1 mouse cellular context compared by ENCODE assay signal in the genomic region with DNA sequence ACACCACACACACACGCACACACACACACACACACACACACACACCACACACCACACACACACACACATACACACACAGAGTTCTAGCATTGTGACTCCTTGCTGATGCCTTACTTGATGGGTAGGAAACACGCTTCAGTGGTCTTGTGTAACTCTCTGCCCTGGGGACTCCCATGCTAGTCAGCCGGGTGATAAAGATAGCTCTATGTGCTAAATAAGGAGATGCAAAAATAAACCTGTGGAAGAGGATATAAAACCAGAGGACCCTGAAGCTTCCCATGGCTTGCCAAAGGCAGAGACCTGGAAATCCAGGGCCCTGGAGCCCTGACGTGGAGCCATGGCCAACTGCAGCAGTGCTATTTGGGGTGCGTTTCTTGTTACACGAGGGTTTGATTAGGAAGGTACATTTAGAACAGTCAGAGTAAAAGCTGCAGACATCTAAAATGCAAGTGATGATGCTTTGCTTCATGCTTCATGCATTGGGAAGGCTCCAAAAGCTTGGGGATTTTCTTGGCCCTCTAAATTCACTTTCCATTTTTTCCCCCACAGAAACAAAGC.
TF ChIP-seq lines count a peak whose summit lies in the region.

No protein-coding gene starts in this region.

TF ChIP-seq in CH12.LX, 34 proteins besides CTCF, POLR2A, EP300 and RAD21 (continued from another document):
- TF ChIP-seq RCOR1 (conservative IDR thresholded peaks at IDR 0.05; ENCODE audit: low read depth, low read length) = no peak
- no peak for TF ChIP-seq POLR2AphosphoS2 (IDR thresholded peaks at IDR 0.05; ENCODE audit: low read depth, low read length)
- TF ChIP-seq USF1 (IDR thresholded peaks at IDR 0.05; ENCODE audit: low read depth, low read length) = no peak
- no peak for TF ChIP-seq NELFE (IDR thresholded peaks at IDR 0.05; ENCODE audit: low read depth, low read length)
- TF ChIP-seq CHD2 (IDR thresholded peaks at IDR 0.05; ENCODE audit: low read length) = 0 out of 2 replicates have a peak, but pooled peaks have one; percentile 60
- TF ChIP-seq ZNF384 (IDR thresholded peaks at IDR 0.05; ENCODE audit: low read depth, low read length) = no peak
- TF ChIP-seq ELF1 (IDR thresholded peaks at IDR 0.05; ENCODE audit: low read depth, low read length) = 0 out of 2 replicates have a peak, but pooled peaks have one; percentile 22
- no peak; the same call in 1 of the 2 replicates for TF ChIP-seq MXI1 (IDR thresholded peaks at IDR 0.05; ENCODE audit: low read depth, low read length)
- peak; percentile 23; the same call in 1 of the 2 replicates for TF ChIP-seq MAZ (IDR thresholded peaks at IDR 0.05; ENCODE audit: low read depth, low read length)
- no peak for TF ChIP-seq ZMIZ1 (IDR thresholded peaks at IDR 0.05; ENCODE audit: low read depth, low read length)
